Mouse (Mus musculus) ES-E14 (cell line): ENCODE measurements at regions not wholly inside any gene's neighbourhood (a gene's known extent, or its start where the extent isn't known, plus 50 kb on each side); places are given as distances from the start of the nearest gene placed in this dataset.

Experiments used
- DNase-seq: peaks from one replicate; pipeline ENCODE4 v3.0.0-alpha.2; 2013; ENCODE audit warnings: low read depth, low spot score
- H3K27ac ChIP-seq: 2 replicates; pipeline ENCODE4 v1.5.1; 2012; ENCODE audit warnings: low read depth, mild to moderate bottlenecking, low read length, moderate library complexity, mixed read lengths; ENCODE audit not compliant: poor library complexity, insufficient read depth, severe bottlenecking
- H3K36me3 ChIP-seq: 2 replicates; pipeline ENCODE4 v1.6.1; 2012; ENCODE audit warnings: mild to moderate bottlenecking, low read length, moderate library complexity, mixed read lengths; ENCODE audit not compliant: control insufficient read depth, poor library complexity, insufficient read depth, severe bottlenecking
- H3K4me1 ChIP-seq, 2 experiments: fragments of 150-350 bp in 1 of 2; sonication (generic) in 1 of 2; 2 replicates each; pipeline ENCODE4 v1.6.1; 2012; ENCODE audit warnings: low read length in 2 of 2, mild to moderate bottlenecking in 1 of 2, mixed read lengths in 1 of 2; ENCODE audit not compliant: control insufficient read depth in 2 of 2, insufficient read depth in 2 of 2, poor library complexity in 1 of 2
- H3K4me3 ChIP-seq, 2 experiments: fragments of 150-350 bp in 1 of 2; sonication (generic) in 1 of 2; 2 replicates each; pipeline ENCODE4 v1.5.1; 2012; ENCODE audit warnings: low read length in 2 of 2, low read depth in 1 of 2, mild to moderate bottlenecking in 1 of 2, mixed read lengths in 1 of 2; ENCODE audit not compliant: insufficient read depth in 1 of 2, poor library complexity in 1 of 2, severe bottlenecking in 1 of 2
- H3K9ac ChIP-seq: 2 replicates; pipeline ENCODE4 v1.6.1; 2012; ENCODE audit warnings: low read depth, mild to moderate bottlenecking, low read length, mixed read lengths; ENCODE audit not compliant: poor library complexity, insufficient read depth, severe bottlenecking
- H3K9me3 ChIP-seq: fragments of 150-350 bp; sonication (generic); 2 replicates; pipeline ENCODE4 v1.6.1; 2012; ENCODE audit warnings: low read depth, mild to moderate bottlenecking, low read length; ENCODE audit not compliant: control insufficient read depth, insufficient read depth
- CHD2 ChIP-seq: IDR thresholded peaks from 2 replicates; pipeline ENCODE4 v1.6.1; 2014; ENCODE audit warnings: mild to moderate bottlenecking, low read depth, low read length, inconsistent platforms
- HCFC1 ChIP-seq: IDR thresholded peaks from 2 replicates; pipeline ENCODE4 v1.6.1; 2012; ENCODE audit warnings: low read length, inconsistent platforms, borderline replicate concordance; ENCODE audit not compliant: insufficient read depth
- MAFK ChIP-seq: IDR thresholded peaks from 2 replicates; pipeline ENCODE4 v1.6.1; 2014; ENCODE audit warnings: mild to moderate bottlenecking, low read depth, low read length, inconsistent platforms; ENCODE audit not compliant: insufficient read depth
- ZC3H11A ChIP-seq: IDR thresholded peaks from 2 replicates; pipeline ENCODE4 v1.6.1; 2012; ENCODE audit warnings: low read depth, mild to moderate bottlenecking, inconsistent platforms, low read length, borderline replicate concordance
- ZNF384 ChIP-seq: IDR thresholded peaks from 2 replicates; pipeline ENCODE4 v1.6.1; 2012; ENCODE audit warnings: low read depth, low read length, inconsistent platforms
- in situ Hi-C, 2 experiments: fragments of 600-800 bp; cut with MboI; formaldehyde crosslinking; loops; one replicate each; pipeline ENCODE4 v1.15.1; 2025; ENCODE audit warnings: low sequenced_read_pairs in 2 of 2, inconsistent platforms in 1 of 2; ENCODE audit not compliant: unreplicated experiment in 2 of 2

GRCm38 (mm10) chr3:149426023-149426759 is 435.8 kb upstream of the Adgrl2 start:
- Histone ChIP-seq H3K4me3 (no peak overlapping the region), H3K4me1 (no peaks in the 10 kb centered on the region), H3K9me3 (no peaks in the 10 kb centered on the region), H3K27ac (no peak overlapping the region), H3K9ac (no peak overlapping the region), H3K36me3 (no peaks in the 10 kb centered on the region)
- in situ Hi-C loops = no loop called here
- DNase-seq = no peak
- TF ChIP-seq ZNF384 (no peak), HCFC1 (no peak), ZC3H11A (no peak), MAFK (no peak), CHD2 (no peak)

- Histone ChIP-seq H3K4me3 (no peak overlapping the region), H3K27ac (no peak overlapping the region), H3K36me3 (no peaks in the 10 kb centered on the region), H3K9me3 (no peaks in the 10 kb centered on the region), H3K9ac (no peak overlapping the region), H3K4me1 (no peaks in the 10 kb centered on the region)
- in situ Hi-C loops = no loop called here
- TF ChIP-seq ZC3H11A (no peak), MAFK (no peak), CHD2 (no peak), ZNF384 (no peak), HCFC1 (no peak)
- no peak for DNase-seq
Observed at GRCm38 (mm10) chr3:149424306-149424705, 434.0 kb upstream of the Adgrl2 start.

DNA sequence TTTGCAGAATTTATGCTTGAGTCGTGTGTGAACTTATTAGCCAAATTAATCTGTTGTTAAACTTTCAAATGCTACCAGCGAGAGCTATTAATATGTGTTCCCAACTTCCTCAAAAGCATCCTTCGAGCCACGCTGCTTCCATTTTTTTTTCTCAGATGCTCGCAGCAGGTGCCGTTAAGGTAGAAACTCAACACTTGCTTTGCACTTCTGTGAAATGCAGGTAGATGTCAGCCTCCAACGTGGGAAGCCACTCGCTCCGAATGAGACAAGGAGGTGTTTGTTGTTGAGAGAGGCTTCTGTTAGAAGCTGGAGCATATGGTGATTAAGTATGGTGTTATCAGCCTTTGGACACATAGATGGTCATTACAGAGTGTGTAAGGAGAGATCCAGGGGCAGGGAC is 433.1 kb upstream of the Adgrl2 start:
- Histone ChIP-seq H3K9me3 (no peaks in the 10 kb centered on the region), H3K9ac (no peak overlapping the region), H3K27ac (no peak overlapping the region), H3K36me3 (no peaks in the 10 kb centered on the region), H3K4me3 (no peak overlapping the region), H3K4me1 (no peaks in the 10 kb centered on the region)
- TF ChIP-seq ZC3H11A (no peak), CHD2 (no peak), HCFC1 (no peak), MAFK (no peak), ZNF384 (no peak)
- DNase-seq = no peak
- in situ Hi-C loops = no loop called here

GRCm38 (mm10) chr3:149415081-149415480 is 424.7 kb upstream of the Adgrl2 start:
- in situ Hi-C loops = no loop called here
- Histone ChIP-seq H3K4me3 (no peak overlapping the region), H3K9ac (no peak overlapping the region), H3K4me1 (no peaks in the 10 kb centered on the region), H3K27ac (no peak overlapping the region), H3K36me3 (no peaks in the 10 kb centered on the region), H3K9me3 (no peaks in the 10 kb centered on the region)
- TF ChIP-seq ZNF384 (no peak), CHD2 (no peak)
- DNase-seq = no peak

GRCm38 (mm10) chr3:149413114-149413513 is 422.8 kb upstream of the Adgrl2 start:
- TF ChIP-seq CHD2 (no peak), ZNF384 (no peak), HCFC1 (no peak), ZC3H11A (no peak), MAFK (no peak)
- H3K9me3 ChIP-seq = no peaks in the 10 kb centered on the region
- no peak for DNase-seq
- no peaks in the 10 kb centered on the region; a peak in 1 of 4 replicates for H3K4me1 ChIP-seq
- in situ Hi-C loops = no loop called here
- H3K36me3 ChIP-seq = no peaks in the 10 kb centered on the region
- no peak overlapping the region for H3K9ac ChIP-seq
- no peak overlapping the region for H3K4me3 ChIP-seq
- no peak overlapping the region for H3K27ac ChIP-seq
